Mouse (Mus musculus) spleen, postnatal 14 days (tissue): ENCODE data around the gene Bglap.
A peak's percentile ranks its signal among the peaks of the same experiment; 100 is the strongest.
"Not testable (repeated sequence)": the region's sequence is repeated elsewhere in the genome, so short reads cannot be mapped to it uniquely, and the experiment has no call there.

Source experiments
- DNase-seq, 2 experiments: peaks; one replicate each; pipeline ENCODE4 v3.0.0; 2021 to 2022; ENCODE audit warnings: low spot score in 2 of 2

Gene Bglap

GRCm38 (mm10) chr3:88384364-88384763 is at the start of gene Bglap:
Gene Bglap, minus strand, starts transcription at chr3:88384464.
- no peak for DNase-seq

- not testable (repeated sequence) for DNase-seq
These were observed 44.4 kb upstream of the Bglap start for GRCm38 (mm10) chr3:88428639-88429038.

- DNase-seq: no peak
These were observed 43.2 kb upstream of the Bglap start for GRCm38 (mm10) chr3:88427342-88427905.

GRCm38 (mm10) chr3:88425708-88426420 is 41.6 kb upstream of the Bglap start:
- no peak for DNase-seq

- DNase-seq: no peak
These were observed 41.0 kb upstream of the Bglap start for GRCm38 (mm10) chr3:88425330-88425689.

- peak; percentile 81 to 89 for DNase-seq
These were observed 40.5 kb upstream of the Bglap start, which contains the start of gene Slc25a44 for GRCm38 (mm10) chr3:88424605-88425329. Gene Slc25a44, minus strand, starts transcription at chr3:88425139.

- DNase-seq: no peak
These were observed 37.9 kb upstream of the Bglap start for GRCm38 (mm10) chr3:88422020-88422720.

GRCm38 (mm10) chr3:88420771-88421170 is 36.5 kb upstream of the Bglap start:
- DNase-seq: no peak

- no peak for DNase-seq
These were observed 33.8 kb upstream of the Bglap start for GRCm38 (mm10) chr3:88418016-88418415.

GRCm38 (mm10) chr3:88415668-88416067 is 31.4 kb upstream of the Bglap start:
- DNase-seq: no peak

GRCm38 (mm10) chr3:88412636-88413035 is 28.4 kb upstream of the Bglap start:
- no peak for DNase-seq

GRCm38 (mm10) chr3:88411681-88412080 is 27.4 kb upstream of the Bglap start:
- peak in 1 of 2 experiments; percentile 41 for DNase-seq

- no peak for DNase-seq
These were observed 26.4 kb upstream of the Bglap start for GRCm38 (mm10) chr3:88410645-88411031.

- DNase-seq: peak; percentile 85 to 88
These were observed 25.7 kb upstream of the Bglap start, which contains the start of gene Pmf1 for GRCm38 (mm10) chr3:88409741-88410644. Gene Pmf1, minus strand, starts transcription at chr3:88410331.

- no peak for DNase-seq
These were observed 24.7 kb upstream of the Bglap start for GRCm38 (mm10) chr3:88408953-88409352.

- DNase-seq: no peak
These were observed 23.3 kb upstream of the Bglap start for GRCm38 (mm10) chr3:88407529-88407928.

- peak in 1 of 2 experiments; percentile 62 for DNase-seq
These were observed 22.8 kb upstream of the Bglap start for GRCm38 (mm10) chr3:88407090-88407489.

- no peak for DNase-seq
These were observed 19.4 kb upstream of the Bglap start for GRCm38 (mm10) chr3:88403522-88404230.

GRCm38 (mm10) chr3:88398666-88399065 is 14.4 kb upstream of the Bglap start:
- no peak for DNase-seq

- DNase-seq: no peak
These were observed 11.5 kb upstream of the Bglap start for GRCm38 (mm10) chr3:88395742-88396141.
